Mouse (Mus musculus): ENCODE data around the gene Ccl9.

DNA sequence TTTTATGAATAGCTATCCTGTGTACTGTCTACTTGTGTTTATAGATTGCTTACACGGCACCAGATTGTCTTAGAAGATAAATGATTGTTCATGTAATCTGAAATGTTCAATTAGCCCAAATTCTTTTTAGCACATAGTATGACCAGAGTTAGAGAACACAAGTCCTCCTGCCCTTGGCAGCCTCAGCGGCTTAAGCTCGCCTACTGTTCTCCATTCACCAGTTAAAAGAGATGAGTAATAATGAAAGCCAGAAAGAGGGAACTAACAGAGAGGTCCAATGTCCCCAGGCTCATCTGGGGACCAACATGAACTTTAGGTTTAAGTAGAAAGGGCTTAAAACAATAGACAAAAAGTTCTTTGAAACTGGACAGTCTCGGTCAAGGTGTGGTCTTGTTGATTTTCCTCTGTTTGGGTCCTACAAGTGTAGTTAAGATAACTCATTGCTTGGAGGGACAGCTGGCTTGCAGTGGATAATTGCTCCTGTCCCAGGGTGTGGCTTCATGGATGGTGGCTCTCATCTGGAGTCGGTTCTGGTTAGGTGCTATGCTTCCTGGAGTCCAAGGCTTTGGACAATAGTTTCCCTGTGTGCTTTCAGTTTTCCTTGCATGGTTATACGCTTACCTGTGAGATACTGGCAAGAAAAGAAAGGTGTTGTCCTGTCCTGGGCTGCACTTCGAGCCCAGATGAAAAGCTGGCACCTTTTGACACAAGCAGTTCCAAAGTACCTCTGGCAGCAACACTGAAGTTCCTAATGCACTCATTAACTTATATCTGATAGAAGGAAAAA lies 17.4 kb upstream of the Ccl9 start:
- TF ChIP-seq POLR2A (IDR thresholded peaks at IDR 0.05; ENCODE audit: low read depth, low read length) (no peak), CTCF (IDR thresholded peaks at IDR 0.05; ENCODE audit: borderline replicate concordance, insufficient read depth, low read length) (no peak)

All from embryonic fibroblast, embryonic 13.5 days (primary cell).